Mouse (Mus musculus) CD4-positive, CD25-positive, alpha-beta regulatory T cell, adult 2 months (primary cell): ENCODE results near the gene Vps9d1.
"Not testable (repeated sequence)": the region's sequence is repeated elsewhere in the genome, so short reads cannot be mapped to it uniquely, and the experiment has no call there.

ENCODE experiments used
- DNase-seq: peaks from one replicate; pipeline ENCODE4 v3.0.0-alpha.2; 2012; ENCODE audit warnings: low read depth, low spot score

Gene Vps9d1

DNA sequence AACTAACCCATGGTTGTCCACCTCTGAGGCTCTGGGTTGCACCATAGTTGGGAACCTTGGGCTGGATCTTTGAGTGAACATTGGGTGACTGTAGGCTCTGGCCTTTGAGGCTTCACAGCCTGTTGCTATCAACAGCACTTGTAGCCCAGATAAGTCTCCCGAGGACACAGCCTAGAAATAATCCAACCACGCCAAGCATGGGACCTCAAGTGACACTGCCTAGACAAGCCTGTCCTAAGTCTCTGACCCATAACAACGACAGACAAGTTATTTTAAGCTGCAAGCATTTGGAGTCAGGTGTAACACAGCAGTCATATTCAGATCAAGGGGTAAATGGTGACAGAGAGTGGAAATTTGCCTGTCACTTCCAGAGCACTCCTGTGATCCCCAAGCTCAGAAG, 38.7 kb downstream of the Vps9d1 start:
- DNase-seq: no peak

DNA sequence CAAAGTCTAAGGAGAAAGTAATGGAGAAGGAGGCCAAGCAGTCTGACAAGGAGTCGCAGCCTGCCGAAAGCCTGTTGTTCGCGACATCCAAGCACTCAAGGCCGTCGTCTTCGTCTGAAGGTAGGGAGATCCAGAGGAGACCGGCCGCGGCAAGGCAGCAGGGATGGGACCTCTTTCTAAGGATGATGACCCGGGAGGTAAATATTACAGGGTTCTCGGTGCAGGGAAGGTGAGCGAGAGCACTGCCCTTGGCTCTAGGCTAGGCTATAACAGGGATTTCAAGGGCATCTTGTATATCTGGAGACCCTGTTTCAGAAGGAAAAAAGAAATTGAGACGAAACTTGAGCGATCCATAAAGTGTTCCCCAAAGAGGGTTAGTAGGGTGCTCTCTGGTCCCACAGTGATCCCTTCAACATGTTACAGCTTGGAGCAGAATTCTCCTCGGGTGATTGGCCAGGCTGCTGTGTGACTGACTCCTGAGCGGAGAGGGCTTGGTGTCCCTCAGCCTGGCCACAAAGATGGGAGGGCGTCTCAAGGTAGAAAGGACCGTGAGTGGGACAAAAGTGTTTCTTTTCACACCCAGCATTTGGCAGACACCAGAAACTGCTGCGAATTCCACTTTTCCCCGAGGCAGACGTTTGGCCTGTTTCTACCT, 40.9 kb downstream of the Vps9d1 start:
- DNase-seq: no peak

DNA sequence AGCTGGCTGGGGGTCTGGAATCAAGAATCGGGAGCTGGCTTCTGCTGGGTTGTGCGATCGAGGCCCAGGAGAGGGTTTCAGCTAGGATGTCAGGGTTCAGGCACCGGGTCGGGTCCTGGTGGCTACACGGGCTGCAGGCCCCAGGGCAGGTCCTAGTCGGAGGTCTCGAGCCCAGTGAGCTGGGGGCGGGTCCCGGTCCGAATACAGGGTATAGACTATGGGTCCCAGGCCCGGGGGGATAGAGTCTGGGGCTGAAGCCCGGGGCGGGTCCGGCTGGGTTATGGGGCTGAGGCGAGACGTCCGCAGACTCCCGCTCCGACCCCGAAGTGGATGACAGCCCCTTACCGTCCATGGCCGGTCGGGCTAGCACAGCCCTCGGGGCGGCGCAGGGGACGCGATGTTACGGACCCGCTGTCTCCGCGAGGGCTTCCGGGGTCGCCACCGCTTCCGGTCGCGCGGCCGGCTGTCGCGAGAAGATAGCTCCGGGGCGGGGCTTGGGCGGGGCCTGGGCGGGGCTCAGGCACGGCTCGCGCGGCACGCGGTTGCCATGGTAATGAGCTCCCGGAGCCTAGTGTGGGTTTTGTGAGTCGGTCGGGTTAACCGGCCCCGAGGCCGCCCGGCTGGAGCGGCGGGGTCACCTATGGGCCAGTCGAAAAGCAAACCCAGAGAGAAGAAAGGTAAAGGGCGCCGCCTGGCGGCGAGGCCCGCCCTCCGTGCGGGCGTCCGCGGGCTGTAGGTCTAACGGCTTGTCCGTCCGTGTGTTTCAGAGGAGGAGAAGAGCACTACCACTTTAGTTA, 41.6 kb downstream of the Vps9d1 start, which contains the start of the genes Chmp1a and Spata33:
Chmp1a (minus strand) TSS at position 443 of the 797 bp plus-strand sequence.
Spata33 (plus strand) TSS at position 512 of the 797 bp plus-strand sequence.
- DNase-seq: peak; percentile 95

DNA sequence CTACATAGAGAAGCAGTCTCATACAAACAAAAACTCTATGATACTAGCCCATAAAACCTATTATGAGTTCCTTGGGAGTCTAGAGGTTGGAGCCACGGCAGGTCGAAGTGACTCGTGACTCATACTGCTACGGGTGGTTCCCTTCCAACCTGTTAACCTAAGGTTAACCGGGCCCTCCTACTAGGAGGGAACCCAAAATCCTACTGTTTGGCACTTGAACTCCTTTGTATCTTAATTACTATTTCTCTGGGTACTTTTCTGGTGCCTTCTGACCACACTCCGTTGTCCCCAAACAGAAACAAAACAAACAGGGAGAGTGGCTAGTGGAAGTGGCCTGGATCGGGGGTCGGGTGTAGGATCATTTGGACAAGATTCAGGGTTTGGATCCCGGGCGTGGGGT, 42.3 kb downstream of the Vps9d1 start:
- DNase-seq: no peak

DNA sequence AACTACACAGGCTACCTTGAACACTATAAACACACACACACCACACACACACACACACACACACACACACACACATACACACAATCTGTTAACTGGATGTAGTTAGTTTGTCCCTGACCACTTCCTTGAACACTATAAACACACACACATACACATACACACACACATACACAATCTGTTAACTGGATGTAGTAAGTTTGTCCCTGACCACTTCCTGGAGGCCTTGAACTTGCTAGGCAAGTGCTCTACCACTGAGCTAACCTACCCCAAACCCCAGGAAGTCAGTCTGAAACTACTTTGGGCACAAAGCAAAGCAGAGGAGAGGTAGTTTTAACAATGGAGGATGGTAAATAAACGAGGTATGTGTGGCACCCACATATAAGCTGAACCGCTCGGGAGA, 50.6 kb downstream of the Vps9d1 start:
- peak; percentile 51 for DNase-seq

DNA sequence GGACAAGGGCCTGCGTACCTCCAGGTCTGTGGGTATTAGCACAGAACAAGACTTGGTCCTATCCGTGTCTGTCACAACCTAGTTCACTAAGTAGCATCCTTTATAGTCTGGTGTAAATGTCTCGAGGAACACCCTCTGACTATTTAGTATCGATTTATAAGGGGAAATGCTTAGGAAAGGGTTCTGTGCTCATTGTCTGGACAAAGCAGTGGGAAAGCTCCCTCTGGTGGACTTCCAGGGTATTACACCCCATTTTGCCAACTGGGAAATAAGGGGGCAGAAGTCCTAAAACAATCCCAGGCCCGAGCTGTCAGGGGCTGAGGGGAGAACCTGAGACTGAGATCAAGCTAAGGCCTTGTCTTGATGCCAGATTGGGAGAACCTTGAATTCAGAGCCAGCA, 51.9 kb downstream of the Vps9d1 start:
- peak; percentile 81 for DNase-seq

DNA sequence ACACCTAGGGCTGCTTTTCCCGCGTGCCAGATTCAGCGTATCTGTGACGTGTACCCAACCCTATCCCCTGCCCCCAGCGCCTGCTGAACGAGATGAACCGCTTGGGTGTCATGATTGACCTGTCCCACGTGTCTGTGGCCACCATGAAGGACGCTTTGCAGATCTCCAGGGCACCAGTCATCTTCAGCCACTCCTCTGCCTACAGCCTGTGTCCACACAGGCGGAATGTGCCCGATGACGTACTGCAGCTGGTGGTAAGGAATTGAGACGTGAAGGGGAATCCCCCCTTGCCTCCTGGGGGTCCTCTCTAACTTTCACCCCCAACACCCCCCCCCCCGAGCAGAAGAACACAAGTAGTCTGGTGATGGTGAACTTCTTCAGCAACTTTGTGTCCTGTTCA, 54.3 kb downstream of the Vps9d1 start:
- DNase-seq: no peak

DNA sequence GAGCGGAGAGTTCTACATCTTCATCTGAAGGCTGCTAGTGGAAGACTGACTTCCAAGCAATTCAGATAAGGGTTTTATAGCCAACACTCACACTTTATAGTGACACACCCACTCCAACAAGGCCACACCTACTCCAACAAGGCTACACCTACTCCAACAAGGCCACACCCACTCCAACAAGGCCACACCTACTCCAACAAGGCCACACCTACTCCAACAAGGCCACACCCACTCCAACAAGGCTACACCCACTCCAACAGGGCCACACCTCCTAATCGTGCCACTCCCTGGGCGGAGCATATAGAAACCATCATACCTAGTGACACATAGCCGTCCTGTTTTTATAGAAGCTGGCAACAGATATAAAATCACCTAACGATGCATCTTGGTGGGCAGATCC, 57.1 kb downstream of the Vps9d1 start:
- not testable (repeated sequence) for DNase-seq

DNA sequence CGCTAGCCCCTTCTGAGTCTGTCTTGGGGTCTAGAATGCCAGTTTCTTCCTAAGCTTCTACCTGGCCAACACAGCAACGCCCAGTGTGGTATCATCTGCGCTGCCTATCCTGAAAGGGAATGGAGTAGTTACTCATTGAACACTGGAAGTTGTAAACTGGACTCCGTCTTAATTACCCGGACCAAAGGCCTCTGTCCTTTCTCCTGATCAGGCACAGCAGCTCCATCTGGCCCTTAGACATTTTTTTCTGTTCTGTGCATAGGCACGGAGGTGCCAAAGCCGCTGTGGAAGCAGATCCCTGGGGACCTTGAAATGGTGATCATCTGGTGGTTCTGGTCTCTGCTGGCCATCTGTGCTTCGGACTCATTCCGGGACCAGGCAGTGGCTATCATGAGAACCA, 60.4 kb downstream of the Vps9d1 start:
- DNase-seq: no peak
